Mouse (Mus musculus) embryonic facial prominence, embryonic 10.5 days (tissue): ENCODE data around the gene Apol9b. TPM values are rescaled to one million over a fixed set of nuclear protein-coding genes. Genes with fewer than 3 reads are reported as not detected.
"Not testable (repeated sequence)": the region's sequence is repeated elsewhere in the genome, so short reads cannot be mapped to it uniquely, and the experiment has no call there.

Source experiments
- DNase-seq: peaks from one replicate; pipeline ENCODE4 v3.0.0-alpha.2; 2017; ENCODE audit warnings: low spot score
- H3K27ac ChIP-seq: fragments of 300-500 bp; sonication (generic); replicated peaks from 2 replicates; pipeline ENCODE4 v1.5.1; 2016; ENCODE audit warnings: mild to moderate bottlenecking
- H3K27me3 ChIP-seq: fragments of 300-500 bp; sonication (generic); replicated peaks from 2 replicates; pipeline ENCODE4 v1.6.1; 2016; ENCODE audit warnings: low read depth, mild to moderate bottlenecking; ENCODE audit not compliant: poor library complexity, severe bottlenecking
- H3K36me3 ChIP-seq: fragments of 300-500 bp; sonication (generic); replicated peaks from 2 replicates; pipeline ENCODE4 v1.6.1; 2016; ENCODE audit warnings: mild to moderate bottlenecking, moderate library complexity
- H3K4me1 ChIP-seq: fragments of 300-500 bp; sonication (generic); 2 replicates; pipeline ENCODE4 v1.6.1; 2016
- H3K4me3 ChIP-seq: fragments of 300-500 bp; sonication (generic); 2 replicates; pipeline ENCODE4 v1.5.1; 2016; ENCODE audit warnings: mild to moderate bottlenecking, moderate library complexity
- H3K9me3 ChIP-seq: fragments of 300-500 bp; sonication (generic); 2 replicates; pipeline ENCODE4 v1.6.1; 2016; ENCODE audit warnings: mild to moderate bottlenecking
- WGBS: fragments of 180-500 bp; shearing (Covaris S2); methylation state at CpG from one replicate; pipeline ENCODE4 v1.1.7; 2016; 5-methylcytosine and 5-hydroxymethylcytosine counted together
- polyA plus RNA-seq: library from polyadenylated mRNA; unstranded; fragments of >200 nt; fragmentation: Nextera tagmentation; extraction: Ambion mirVana; gene quantifications from 2 replicates; pipeline ENCODE4 v1.2.1, GENCODE M21; 2016

The Apol9b gene
- polyA plus RNA-seq, result not detected in 2 replicates

DNA sequence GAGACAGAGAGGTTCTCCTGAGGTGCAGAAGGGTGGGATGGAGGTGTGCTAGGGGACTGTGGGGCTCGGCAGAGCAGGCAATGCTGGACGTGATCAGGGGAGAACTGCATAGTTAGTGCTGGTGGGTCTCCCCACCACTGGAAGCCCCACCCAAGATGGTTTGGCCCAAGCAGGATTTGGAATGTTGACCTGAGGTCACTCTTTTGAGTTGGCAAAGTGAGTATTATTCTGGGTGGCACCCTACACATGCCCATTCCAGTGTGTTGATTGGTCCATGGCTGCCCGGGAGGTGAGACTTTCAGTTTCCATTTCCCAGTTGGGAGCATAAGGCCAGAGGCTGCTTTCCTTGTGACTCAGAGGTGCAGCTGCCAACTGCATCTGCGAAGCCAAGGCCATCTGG is at the start of gene Apol9b:
Apol9b (plus strand) TSS at position 301 of the 400 bp plus-strand sequence.
- H3K27me3 ChIP-seq, H3K4me1 ChIP-seq, H3K27ac ChIP-seq, H3K4me3 ChIP-seq, DNase-seq, H3K9me3 ChIP-seq, H3K36me3 ChIP-seq: not testable (repeated sequence)
- WGBS, result 98% methylated on average over 3 of the region's 4 CpGs

DNA sequence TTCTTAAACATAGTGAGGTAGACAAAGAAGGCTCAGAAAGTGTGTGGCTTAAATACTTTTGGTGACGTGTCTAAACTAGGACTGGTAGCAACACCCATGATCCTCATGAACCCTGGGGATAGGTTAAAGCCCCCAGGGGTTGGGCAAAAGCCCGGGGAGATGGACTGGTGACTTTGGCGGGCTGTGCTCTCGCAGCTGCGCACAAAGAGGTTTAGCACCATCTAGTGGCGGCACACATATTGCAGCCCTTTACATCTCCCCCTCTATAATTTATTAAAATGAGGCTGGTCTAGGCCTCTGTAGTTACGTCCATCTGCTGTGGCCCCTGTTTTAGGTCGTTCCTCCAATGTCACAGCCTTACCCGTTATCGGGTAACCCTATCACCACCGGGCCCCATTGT is 44.9 kb upstream of the Apol9b start:
- 20% methylated on average over 11 of the region's 11 CpGs for WGBS
- H3K27ac ChIP-seq, result not testable (repeated sequence)

DNA sequence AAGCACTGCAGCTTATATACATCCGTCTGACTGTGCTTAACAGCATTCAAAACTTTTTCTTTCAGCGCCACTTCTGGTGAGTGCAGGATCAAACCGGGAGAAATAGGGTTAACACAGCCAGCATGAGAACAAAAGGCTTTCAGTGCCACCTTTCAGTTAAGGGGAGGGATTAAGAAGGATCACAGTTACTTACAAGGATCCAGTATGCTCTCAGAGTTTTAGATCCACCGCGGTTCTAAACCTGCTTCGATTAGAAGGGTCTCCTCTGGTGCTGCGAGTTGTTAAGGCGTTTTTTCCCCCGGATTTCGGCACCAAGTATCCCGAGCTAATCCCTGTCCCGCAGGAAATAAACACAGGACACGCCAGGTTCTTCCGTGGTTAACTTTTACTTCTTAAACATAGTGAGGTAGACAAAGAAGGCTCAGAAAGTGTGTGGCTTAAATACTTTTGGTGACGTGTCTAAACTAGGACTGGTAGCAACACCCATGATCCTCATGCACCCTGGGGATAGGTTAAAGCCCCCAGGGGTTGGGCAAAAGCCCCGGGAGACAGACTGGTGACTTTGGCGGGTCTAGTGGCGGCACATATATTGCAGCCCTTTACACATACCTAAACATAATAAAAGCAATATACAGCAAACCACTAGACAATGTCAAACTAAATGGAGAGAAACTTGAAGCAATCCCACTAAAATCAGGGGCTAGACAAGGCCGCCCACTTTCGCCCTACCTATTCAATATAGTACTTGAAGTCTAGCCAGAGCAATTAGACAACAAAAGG is 37.1 kb upstream of the Apol9b start:
- Histone ChIP-seq H3K4me3 (peak overlapping the region; percentile 49), H3K27ac (peak overlapping the region; percentile 63)
- DNase-seq, result peak; percentile 33
- H3K4me1 ChIP-seq, H3K9me3 ChIP-seq, H3K27me3 ChIP-seq, H3K36me3 ChIP-seq: not testable (repeated sequence)
- 6% methylated on average over 20 of the region's 20 CpGs for WGBS

More for the DNA sequence above, 44.9 kb upstream of the Apol9b start:
- not testable (repeated sequence) for H3K9me3 ChIP-seq, H3K36me3 ChIP-seq, H3K4me3 ChIP-seq, H3K27me3 ChIP-seq, H3K4me1 ChIP-seq
- peak; percentile 44 for DNase-seq

DNA sequence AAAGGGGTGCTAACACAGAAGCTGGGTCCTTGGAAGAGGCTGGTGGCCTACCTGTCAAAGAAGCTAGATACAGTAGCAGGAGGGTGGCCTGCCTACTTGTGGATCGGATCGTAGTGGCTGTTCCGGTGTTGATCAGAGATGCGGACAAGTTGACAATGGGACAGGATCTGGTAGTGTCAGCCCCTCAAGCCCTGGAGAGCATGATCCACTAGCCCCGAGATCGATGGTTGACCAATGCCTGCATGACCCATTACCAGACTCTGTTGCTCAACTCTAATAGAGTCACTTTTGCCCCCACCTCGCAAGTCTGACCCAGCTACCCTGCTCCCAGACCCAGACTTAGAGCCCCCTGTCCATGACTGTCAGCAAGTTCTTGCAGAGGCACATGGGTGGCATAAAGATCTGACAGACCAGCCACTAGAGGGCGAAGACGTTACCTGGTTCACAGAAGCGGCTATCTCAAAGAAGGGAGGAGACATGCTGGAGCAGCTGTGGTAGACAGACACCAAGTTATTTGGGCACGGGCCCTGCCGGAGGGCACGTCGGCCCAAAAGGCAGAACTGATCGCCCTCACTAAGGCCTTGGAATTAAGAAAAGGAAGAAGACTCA is 34.0 kb upstream of the Apol9b start:
- H3K27me3 ChIP-seq, H3K4me1 ChIP-seq, H3K36me3 ChIP-seq, H3K27ac ChIP-seq, H3K4me3 ChIP-seq, H3K9me3 ChIP-seq: not testable (repeated sequence)
- peak; percentile 38 for DNase-seq
- WGBS, result 38% methylated on average over 11 of the region's 15 CpGs

DNA sequence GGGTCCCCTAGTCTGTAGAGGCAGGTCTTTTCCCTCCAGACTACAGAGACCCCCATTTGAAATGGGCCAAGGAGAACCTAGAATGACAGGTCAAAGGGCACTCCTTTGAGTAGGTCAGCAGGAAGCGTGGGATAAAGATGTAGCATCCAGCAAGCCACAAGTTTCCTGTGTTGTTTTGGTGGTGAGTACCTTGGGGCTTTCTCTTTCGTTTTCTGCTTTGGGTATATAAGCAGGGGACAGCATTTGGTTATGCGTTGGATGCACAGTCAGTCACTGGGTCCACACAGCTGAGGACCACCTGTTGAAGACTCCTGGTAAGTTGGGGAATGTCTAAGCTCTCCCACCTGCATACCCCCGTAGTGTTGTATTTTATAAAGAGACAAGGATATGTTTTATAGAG is 30.2 kb upstream of the Apol9b start, which contains the start of gene Apol7e:
Apol7e (plus strand) TSS at position 202 of the 400 bp plus-strand sequence.
- H3K27me3 ChIP-seq, DNase-seq, H3K4me3 ChIP-seq, H3K9me3 ChIP-seq, H3K36me3 ChIP-seq, H3K4me1 ChIP-seq, H3K27ac ChIP-seq: not testable (repeated sequence)
- WGBS, result 74% methylated on average over 4 of the region's 4 CpGs

DNA sequence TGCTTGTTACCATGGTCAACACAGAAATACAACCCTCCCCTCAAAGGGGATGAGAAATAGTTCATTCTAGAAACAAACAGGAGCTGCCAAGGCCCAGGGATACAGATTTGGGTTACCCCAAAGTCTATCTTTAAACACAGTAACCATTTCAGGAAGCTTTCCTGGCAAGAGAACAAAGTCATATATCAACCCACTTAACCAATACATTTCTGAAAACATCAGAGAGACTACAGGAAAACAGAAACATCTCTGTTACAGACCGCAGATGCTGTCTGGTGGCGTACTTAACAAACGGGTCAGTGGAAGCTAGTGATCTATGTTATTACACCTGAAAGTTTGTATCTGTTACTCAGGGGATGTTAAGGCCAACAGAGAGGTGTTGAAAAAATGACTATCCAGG is 23.5 kb upstream of the Apol9b start:
- not testable (repeated sequence) for H3K9me3 ChIP-seq, H3K4me1 ChIP-seq, H3K36me3 ChIP-seq, H3K27ac ChIP-seq, H3K4me3 ChIP-seq, H3K27me3 ChIP-seq, DNase-seq
- WGBS, result 93% methylated on average over 3 of the region's 3 CpGs

DNA sequence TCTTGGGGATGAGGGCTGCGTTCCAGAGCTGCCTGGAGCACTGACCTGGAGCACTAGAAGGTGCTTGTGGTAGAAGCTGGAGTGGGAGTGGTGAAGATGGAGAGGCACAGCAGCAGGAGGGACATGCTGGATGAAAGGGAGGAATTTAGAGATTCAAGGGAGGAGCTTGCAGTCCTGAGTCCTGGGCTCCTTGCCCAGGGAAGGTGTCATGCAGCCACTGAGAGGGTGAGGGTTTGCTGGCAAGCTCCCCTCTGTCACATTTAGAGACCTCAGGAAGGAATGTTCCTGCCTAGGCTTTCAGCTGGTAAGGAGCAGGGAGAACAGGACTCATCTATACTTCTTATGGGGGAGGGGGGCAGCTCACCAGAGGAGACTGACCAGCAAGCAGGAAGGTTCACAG is 19.9 kb upstream of the Apol9b start:
- DNase-seq, H3K4me3 ChIP-seq, H3K27ac ChIP-seq, H3K9me3 ChIP-seq, H3K27me3 ChIP-seq, H3K36me3 ChIP-seq, H3K4me1 ChIP-seq: not testable (repeated sequence)
- 88% methylated on average over 1 of the region's 1 CpGs for WGBS

DNA sequence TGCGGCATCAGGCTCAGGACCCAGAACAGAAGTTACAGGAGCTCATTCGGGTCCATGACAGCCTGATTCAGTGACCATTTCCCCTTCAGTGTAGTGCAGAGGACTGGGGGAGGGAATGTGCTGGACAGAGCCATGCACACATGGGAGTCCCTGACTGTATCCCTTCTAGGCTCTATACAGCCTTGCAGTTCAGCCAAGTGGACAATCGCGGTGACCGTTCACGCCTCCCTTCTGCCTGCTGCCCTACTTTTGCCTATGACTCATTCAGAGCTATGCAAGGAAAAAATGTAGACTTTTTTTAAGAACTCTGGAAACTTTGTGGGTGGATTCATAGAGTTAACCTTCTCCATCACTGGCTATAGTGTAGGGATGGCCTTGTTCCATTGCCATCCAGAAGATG is 10.6 kb upstream of the Apol9b start:
- not testable (repeated sequence) for DNase-seq, H3K36me3 ChIP-seq, H3K9me3 ChIP-seq, H3K4me3 ChIP-seq, H3K27me3 ChIP-seq, H3K4me1 ChIP-seq, H3K27ac ChIP-seq
- WGBS, result 85% methylated on average over 6 of the region's 6 CpGs

DNA sequence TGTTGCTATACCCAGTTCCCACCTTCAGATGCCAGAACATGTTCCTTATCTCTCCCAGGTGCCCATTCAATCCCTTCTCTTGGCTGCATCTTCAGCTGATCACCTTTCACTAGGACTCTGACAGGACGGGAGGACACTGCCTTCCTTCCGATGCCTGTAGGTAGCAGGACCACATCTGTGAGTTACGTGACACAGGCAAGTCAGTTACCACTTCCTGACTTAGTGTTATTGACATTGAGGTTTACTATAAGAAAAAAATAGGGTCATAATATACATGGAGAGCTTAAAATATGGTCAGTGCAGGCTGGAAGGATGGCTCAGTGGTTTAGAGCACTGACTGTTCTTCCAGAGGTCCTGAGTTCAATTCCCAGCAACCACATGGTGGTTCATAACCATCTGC is 7.3 kb upstream of the Apol9b start:
- not testable (repeated sequence) for H3K27me3 ChIP-seq, H3K9me3 ChIP-seq, H3K4me1 ChIP-seq, H3K4me3 ChIP-seq, H3K36me3 ChIP-seq, H3K27ac ChIP-seq, DNase-seq
- WGBS, result no CpG with 5 or more reads among the region's 3 CpGs

DNA sequence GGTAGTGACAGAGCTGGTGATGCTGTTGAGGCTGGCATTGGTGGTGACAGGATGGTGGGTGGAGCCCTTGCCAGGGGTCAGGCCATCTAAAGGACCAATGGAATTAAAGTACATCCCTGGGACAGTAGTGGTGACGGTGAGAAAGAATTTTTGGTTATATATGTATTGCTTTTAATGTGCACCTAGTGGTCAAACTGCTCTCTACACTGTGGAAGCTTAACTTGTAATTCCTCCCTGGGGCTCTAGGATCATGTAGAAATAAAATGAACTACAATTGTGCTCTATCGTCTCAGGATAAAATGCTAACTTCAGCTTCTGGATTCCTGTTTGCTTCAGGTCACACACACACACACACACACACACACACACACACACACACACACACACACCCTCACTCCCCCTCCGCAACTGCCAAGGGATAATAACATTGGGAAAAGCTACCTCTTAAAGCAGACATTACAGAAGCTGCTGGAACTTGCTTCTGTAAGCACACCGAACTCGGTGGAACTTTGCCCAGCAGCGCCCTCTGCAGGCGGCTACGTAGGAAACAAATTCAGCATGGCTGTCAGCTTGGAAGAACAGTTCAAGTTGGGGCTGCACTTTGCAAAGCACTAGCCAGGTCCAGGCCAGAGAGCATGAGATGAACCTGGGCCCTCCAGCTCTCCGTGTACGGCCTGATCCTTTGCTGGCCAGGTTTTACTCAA is 4.5 kb upstream of the Apol9b start:
- H3K27me3 ChIP-seq, result not testable (repeated sequence)

DNA sequence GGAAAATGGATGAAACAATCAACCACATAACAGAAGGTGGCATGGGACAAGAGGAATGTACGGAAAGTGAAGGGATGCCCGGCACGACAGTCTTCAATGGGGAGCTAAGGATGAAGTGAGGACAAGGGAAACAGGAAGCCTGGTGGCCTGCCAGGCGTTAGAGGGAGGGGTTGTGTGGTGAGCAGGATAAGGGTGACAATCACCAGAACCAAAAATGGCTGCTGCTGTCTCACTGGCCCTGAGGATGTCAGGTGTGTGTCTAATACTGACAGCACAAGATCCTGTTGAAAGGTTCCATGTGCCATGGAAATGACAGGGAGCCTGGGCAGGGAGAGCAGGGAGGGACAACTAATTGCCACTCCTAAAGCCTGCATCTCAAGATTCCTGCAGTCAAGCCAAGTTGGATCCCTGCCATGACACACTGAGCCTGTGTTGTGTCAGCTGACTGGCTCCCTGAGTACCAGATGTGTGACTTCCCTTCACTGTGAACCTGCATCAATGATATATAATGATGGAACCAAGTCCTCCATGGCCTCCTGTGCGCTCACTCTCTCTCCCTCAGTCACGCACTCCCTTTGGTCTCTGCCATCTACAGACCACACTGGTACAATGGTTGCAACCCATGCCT is 3.3 kb upstream of the Apol9b start:
- not testable (repeated sequence) for H3K27me3 ChIP-seq, H3K36me3 ChIP-seq, H3K27ac ChIP-seq, H3K4me3 ChIP-seq, DNase-seq, H3K9me3 ChIP-seq, H3K4me1 ChIP-seq
- WGBS, result 78% methylated on average over 6 of the region's 6 CpGs

More for the DNA sequence above, 4.5 kb upstream of the Apol9b start:
- H3K4me3 ChIP-seq, H3K4me1 ChIP-seq, H3K27ac ChIP-seq, DNase-seq, H3K9me3 ChIP-seq, H3K36me3 ChIP-seq: not testable (repeated sequence)
- 19% methylated on average over 3 of the region's 10 CpGs for WGBS

DNA sequence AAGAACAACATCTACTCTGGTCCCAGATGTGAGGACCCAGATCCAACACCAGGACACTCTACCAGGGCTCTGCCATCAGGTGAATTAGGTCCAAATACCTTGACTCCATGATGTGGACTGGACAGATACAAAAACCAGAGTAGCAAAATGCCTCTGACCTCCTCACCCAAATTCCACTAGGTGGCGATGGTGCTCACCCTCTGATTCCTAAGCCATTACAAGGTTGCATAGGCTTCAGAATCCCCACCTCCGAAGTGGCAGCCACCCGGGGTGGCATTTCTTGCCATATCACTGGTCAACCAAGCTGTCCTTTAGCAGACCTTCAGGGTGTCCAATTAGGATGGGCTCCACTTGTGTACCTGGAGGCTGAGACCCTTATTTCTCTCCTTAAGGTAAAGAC is 1.7 kb upstream of the Apol9b start:
- H3K36me3 ChIP-seq, H3K4me3 ChIP-seq, H3K27me3 ChIP-seq, H3K4me1 ChIP-seq, H3K9me3 ChIP-seq, H3K27ac ChIP-seq: not testable (repeated sequence)
- DNase-seq, result peak; percentile 18
- 10% methylated on average over 3 of the region's 3 CpGs for WGBS
